Mouse (Mus musculus): ENCODE measurements at regions not wholly inside any gene's neighbourhood (a gene's known extent, or its start where the extent isn't known, plus 50 kb on each side); places are given as distances from the start of the nearest gene placed in this dataset.
A peak's percentile ranks its signal among the peaks of the same experiment; 100 is the strongest.

GRCm38 (mm10) chr4:125276861-125277260 lies 149.2 kb upstream of the Zc3h12a start:
- no peak for ATAC-seq (replicated peaks; ENCODE audit: poor library complexity)

- no peak for ATAC-seq (replicated peaks; ENCODE audit: poor library complexity)
These were observed 147.6 kb upstream of the Zc3h12a start for GRCm38 (mm10) chr4:125275259-125275658.

- no peak for ATAC-seq (replicated peaks; ENCODE audit: poor library complexity)
These were observed 143.3 kb upstream of the Zc3h12a start for GRCm38 (mm10) chr4:125270951-125271350.

GRCm38 (mm10) chr4:125266212-125266611 lies 138.6 kb upstream of the Zc3h12a start:
- ATAC-seq (replicated peaks; ENCODE audit: poor library complexity) = no peak

- ATAC-seq (replicated peaks; ENCODE audit: poor library complexity) = peak; percentile 81
These were observed 137.9 kb upstream of the Zc3h12a start for GRCm38 (mm10) chr4:125265575-125265974.

- peak; percentile 50; the same call in 1 of the 2 replicates for ATAC-seq (replicated peaks; ENCODE audit: poor library complexity)
These were observed 137.4 kb upstream of the Zc3h12a start for GRCm38 (mm10) chr4:125265065-125265464.

GRCm38 (mm10) chr4:125261547-125261946 lies 133.9 kb upstream of the Zc3h12a start:
- no peak for ATAC-seq (replicated peaks; ENCODE audit: poor library complexity)

GRCm38 (mm10) chr4:125259306-125259705 lies 131.7 kb upstream of the Zc3h12a start:
- no peak for ATAC-seq (replicated peaks; ENCODE audit: poor library complexity)

- no peak for ATAC-seq (replicated peaks; ENCODE audit: poor library complexity)
These were observed 130.3 kb upstream of the Zc3h12a start for GRCm38 (mm10) chr4:125257916-125258315.

GRCm38 (mm10) chr4:125253161-125253560 lies 125.5 kb upstream of the Zc3h12a start:
- ATAC-seq (replicated peaks; ENCODE audit: poor library complexity) = no peak

GRCm38 (mm10) chr4:125252228-125252627 lies 124.6 kb upstream of the Zc3h12a start:
- no peak for ATAC-seq (replicated peaks; ENCODE audit: poor library complexity)

- no peak for ATAC-seq (replicated peaks; ENCODE audit: poor library complexity)
These were observed 121.4 kb upstream of the Zc3h12a start for GRCm38 (mm10) chr4:125249061-125249460.

GRCm38 (mm10) chr4:125246171-125246570 lies 118.5 kb upstream of the Zc3h12a start:
- ATAC-seq (replicated peaks; ENCODE audit: poor library complexity) = no peak

- peak; percentile 90 for ATAC-seq (replicated peaks; ENCODE audit: poor library complexity)
These were observed 114.9 kb upstream of the Zc3h12a start for GRCm38 (mm10) chr4:125242512-125242911.

GRCm38 (mm10) chr4:125241577-125242262 lies 114.1 kb upstream of the Zc3h12a start:
- no peak for ATAC-seq (replicated peaks; ENCODE audit: poor library complexity)

GRCm38 (mm10) chr4:125231711-125232260 lies 104.1 kb upstream of the Zc3h12a start:
- ATAC-seq (replicated peaks; ENCODE audit: poor library complexity) = peak; percentile 50

- no peak for ATAC-seq (replicated peaks; ENCODE audit: poor library complexity)
These were observed 99.6 kb upstream of the Zc3h12a start for GRCm38 (mm10) chr4:125227194-125227593.

- no peak for ATAC-seq (replicated peaks; ENCODE audit: poor library complexity)
These were observed 95.3 kb upstream of the Zc3h12a start for GRCm38 (mm10) chr4:125222922-125223321.

- peak; percentile 98 for ATAC-seq (replicated peaks; ENCODE audit: poor library complexity)
These were observed 92.7 kb upstream of the Zc3h12a start for GRCm38 (mm10) chr4:125220314-125220713.

GRCm38 (mm10) chr4:125219209-125219608 lies 91.6 kb upstream of the Zc3h12a start:
- no peak for ATAC-seq (replicated peaks; ENCODE audit: poor library complexity)

- ATAC-seq (replicated peaks; ENCODE audit: poor library complexity) = no peak
These were observed 86.7 kb upstream of the Zc3h12a start for GRCm38 (mm10) chr4:125214306-125214705.

- no peak; the same call in 1 of the 2 replicates for ATAC-seq (replicated peaks; ENCODE audit: poor library complexity)
These were observed 84.5 kb upstream of the Zc3h12a start for GRCm38 (mm10) chr4:125212176-125212530.
